Mouse (Mus musculus) testis, adult 2 months (tissue): ENCODE measurements around the gene Notch1.

Experiments used
- CTCF ChIP-seq: fragments of 200-500 bp; IDR thresholded peaks from 2 replicates; pipeline ENCODE4 v1.5.1; 2012; ENCODE audit warnings: low read depth, mild to moderate bottlenecking, inconsistent platforms, low read length, moderate library complexity; ENCODE audit not compliant: control insufficient read depth, insufficient read depth, insufficient replicate concordance
- POLR2A ChIP-seq: fragments of 200-500 bp; IDR thresholded peaks from 2 replicates; pipeline ENCODE4 v1.6.1; 2012; ENCODE audit warnings: low read depth, mild to moderate bottlenecking, inconsistent platforms, low read length, moderate library complexity; ENCODE audit not compliant: control insufficient read depth

- TF ChIP-seq CTCF (no peak), POLR2A (no peak)
Measured at GRCm38 (mm10) chr2:26495701-26496100, 20.8 kb downstream of the Notch1 start.
